Mouse (Mus musculus): ENCODE measurements around the gene Atp8b5.

- TF ChIP-seq GATA1 (IDR thresholded peaks at IDR 0.05; ENCODE audit: low read length) (no peak), TAL1 (IDR thresholded peaks at IDR 0.05; ENCODE audit: low read length) (no peak)
Observed at GRCm38 (mm10) chr4:43380951-43381350, 114.0 kb downstream of the Atp8b5 start.

All from erythroblast, embryonic 14.5 days (primary cell).